Mouse (Mus musculus): ENCODE results near the gene Nectin1. TPM values are rescaled to one million over a fixed set of nuclear protein-coding genes. Genes with fewer than 3 reads are reported as not detected.

Nectin1 gene
- polyA plus RNA-seq, 1 experiment from 2014 or later = 11.1 TPM

- Histone ChIP-seq H3K27ac (ENCODE audit: low read length) (peak overlapping the region; percentile 97), H3K9ac (replicated peaks; ENCODE audit: low read depth, low read length) (peak overlapping the region; percentile 87), H3K9me3 (ENCODE audit: control insufficient read depth, low read depth, low read length) (no peaks in the 10 kb centered on the region), H3K4me2 (replicated peaks; ENCODE audit: low read depth, low read length) (peak overlapping the region; percentile 91), H3K36me3 (ENCODE audit: control insufficient read depth, insufficient read depth, low read length) (no peaks in the 10 kb centered on the region), H3K27me3 (ENCODE audit: control insufficient read depth, insufficient read depth, low read length) (no peaks in the 10 kb centered on the region), H3K4me3 (ENCODE audit: low read depth, low read length) (peak overlapping the region; percentile 88), H3K4me1 (ENCODE audit: control insufficient read depth, insufficient read depth, low read length) (peaks cover 28% of the 10 kb centered on the region; the same call in 1 of the 2 replicates)
- WGBS = under 1% methylated on average over 68 of the region's 77 CpGs
- peak; percentile 72 for ATAC-seq (ENCODE audit: insufficient number of reproducible peaks, insufficient read depth, low FRiP score, low read depth)
Observed at GRCm38 (mm10) chr9:43744138-43744981, 576 bp downstream of the Nectin1 start.

- Histone ChIP-seq H3K27me3 (ENCODE audit: control insufficient read depth, insufficient read depth, low read length) (no peaks in the 10 kb centered on the region), H3K4me3 (ENCODE audit: low read depth, low read length) (peak overlapping the region; percentile 88), H3K9me3 (ENCODE audit: control insufficient read depth, low read depth, low read length) (no peaks in the 10 kb centered on the region), H3K9ac (replicated peaks; ENCODE audit: low read depth, low read length) (peak overlapping the region; percentile 87), H3K27ac (ENCODE audit: low read length) (peak overlapping the region; percentile 39; the same call in 1 of the 2 replicates), H3K4me1 (ENCODE audit: control insufficient read depth, insufficient read depth, low read length) (peaks cover 28% of the 10 kb centered on the region; the same call in 1 of the 2 replicates), H3K4me2 (replicated peaks; ENCODE audit: low read depth, low read length) (peak overlapping the region; percentile 91), H3K36me3 (ENCODE audit: control insufficient read depth, insufficient read depth, low read length) (no peaks in the 10 kb centered on the region)
- WGBS = under 1% methylated on average over 43 of the region's 43 CpGs
- ATAC-seq (ENCODE audit: insufficient number of reproducible peaks, insufficient read depth, low FRiP score, low read depth) = no peak
Observed at GRCm38 (mm10) chr9:43745051-43745792, 1.4 kb downstream of the Nectin1 start.

- Histone ChIP-seq H3K27ac (ENCODE audit: low read length) (peak overlapping the region; percentile 39; the same call in 1 of the 2 replicates), H3K4me2 (replicated peaks; ENCODE audit: low read depth, low read length) (peak overlapping the region; percentile 91)
Observed at GRCm38 (mm10) chr9:43745951-43746703, 2.3 kb downstream of the Nectin1 start.

GRCm38 (mm10) chr9:43747710-43748109 lies 3.9 kb downstream of the Nectin1 start:
- Histone ChIP-seq H3K27me3 (ENCODE audit: control insufficient read depth, insufficient read depth, low read length) (no peaks in the 10 kb centered on the region), H3K4me3 (ENCODE audit: low read depth, low read length) (no peak overlapping the region), H3K9me3 (ENCODE audit: control insufficient read depth, low read depth, low read length) (no peaks in the 10 kb centered on the region), H3K4me1 (ENCODE audit: control insufficient read depth, insufficient read depth, low read length) (peaks cover 26% of the 10 kb centered on the region; the same call in 1 of the 2 replicates), H3K9ac (replicated peaks; ENCODE audit: low read depth, low read length) (no peak overlapping the region), H3K4me2 (replicated peaks; ENCODE audit: low read depth, low read length) (no peak overlapping the region; the same call in 1 of the 2 replicates), H3K36me3 (ENCODE audit: control insufficient read depth, insufficient read depth, low read length) (no peaks in the 10 kb centered on the region), H3K27ac (ENCODE audit: low read length) (no peak overlapping the region)
- 63% methylated on average over 9 of the region's 9 CpGs for WGBS
- no peak for ATAC-seq (ENCODE audit: insufficient number of reproducible peaks, insufficient read depth, low FRiP score, low read depth)

More at GRCm38 (mm10) chr9:43745951-43746703, 2.3 kb downstream of the Nectin1 start:
- no peaks in the 10 kb centered on the region for H3K36me3 ChIP-seq (ENCODE audit: control insufficient read depth, insufficient read depth, low read length)
- ATAC-seq (ENCODE audit: insufficient number of reproducible peaks, insufficient read depth, low FRiP score, low read depth) = no peak
- H3K9me3 ChIP-seq (ENCODE audit: control insufficient read depth, low read depth, low read length) = no peaks in the 10 kb centered on the region
- WGBS = 10% methylated on average over 13 of the region's 13 CpGs
- H3K27me3 ChIP-seq (ENCODE audit: control insufficient read depth, insufficient read depth, low read length) = no peaks in the 10 kb centered on the region
- H3K9ac ChIP-seq (replicated peaks; ENCODE audit: low read depth, low read length) = peak overlapping the region; percentile 87
- H3K4me3 ChIP-seq (ENCODE audit: low read depth, low read length) = peak overlapping the region; percentile 88
- peaks cover 28% of the 10 kb centered on the region; the same call in 1 of the 2 replicates for H3K4me1 ChIP-seq (ENCODE audit: control insufficient read depth, insufficient read depth, low read length)

GRCm38 (mm10) chr9:43748519-43748918 lies 4.7 kb downstream of the Nectin1 start:
- H3K27ac ChIP-seq (ENCODE audit: low read length) = no peak overlapping the region
- no peak for ATAC-seq (ENCODE audit: insufficient number of reproducible peaks, insufficient read depth, low FRiP score, low read depth)
- H3K36me3 ChIP-seq (ENCODE audit: control insufficient read depth, insufficient read depth, low read length) = no peaks in the 10 kb centered on the region
- H3K27me3 ChIP-seq (ENCODE audit: control insufficient read depth, insufficient read depth, low read length) = no peaks in the 10 kb centered on the region
- H3K4me2 ChIP-seq (replicated peaks; ENCODE audit: low read depth, low read length) = no peak overlapping the region
- WGBS = 79% methylated on average over 5 of the region's 5 CpGs
- H3K9me3 ChIP-seq (ENCODE audit: control insufficient read depth, low read depth, low read length) = no peaks in the 10 kb centered on the region
- H3K4me1 ChIP-seq (ENCODE audit: control insufficient read depth, insufficient read depth, low read length) = peaks cover 21% of the 10 kb centered on the region; the same call in 1 of the 2 replicates
- no peak overlapping the region for H3K4me3 ChIP-seq (ENCODE audit: low read depth, low read length)
- no peak overlapping the region for H3K9ac ChIP-seq (replicated peaks; ENCODE audit: low read depth, low read length)

- no peak for ATAC-seq (ENCODE audit: insufficient number of reproducible peaks, insufficient read depth, low FRiP score, low read depth)
- Histone ChIP-seq H3K9me3 (ENCODE audit: control insufficient read depth, low read depth, low read length) (no peaks in the 10 kb centered on the region), H3K4me1 (ENCODE audit: control insufficient read depth, insufficient read depth, low read length) (peaks cover 16% of the 10 kb centered on the region; the same call in 1 of the 2 replicates), H3K4me2 (replicated peaks; ENCODE audit: low read depth, low read length) (no peak overlapping the region), H3K36me3 (ENCODE audit: control insufficient read depth, insufficient read depth, low read length) (no peaks in the 10 kb centered on the region), H3K27ac (ENCODE audit: low read length) (no peak overlapping the region), H3K27me3 (ENCODE audit: control insufficient read depth, insufficient read depth, low read length) (no peaks in the 10 kb centered on the region), H3K9ac (replicated peaks; ENCODE audit: low read depth, low read length) (no peak overlapping the region), H3K4me3 (ENCODE audit: low read depth, low read length) (no peak overlapping the region)
- WGBS = 80% methylated on average over 9 of the region's 9 CpGs
Observed at GRCm38 (mm10) chr9:43750053-43750452, 6.3 kb downstream of the Nectin1 start.

GRCm38 (mm10) chr9:43751111-43751510 lies 7.3 kb downstream of the Nectin1 start:
- Histone ChIP-seq H3K9me3 (ENCODE audit: control insufficient read depth, low read depth, low read length) (no peaks in the 10 kb centered on the region), H3K4me1 (ENCODE audit: control insufficient read depth, insufficient read depth, low read length) (peaks cover 11% of the 10 kb centered on the region; the same call in 1 of the 2 replicates), H3K36me3 (ENCODE audit: control insufficient read depth, insufficient read depth, low read length) (no peaks in the 10 kb centered on the region), H3K9ac (replicated peaks; ENCODE audit: low read depth, low read length) (no peak overlapping the region), H3K27me3 (ENCODE audit: control insufficient read depth, insufficient read depth, low read length) (no peaks in the 10 kb centered on the region), H3K27ac (ENCODE audit: low read length) (no peak overlapping the region), H3K4me3 (ENCODE audit: low read depth, low read length) (no peak overlapping the region), H3K4me2 (replicated peaks; ENCODE audit: low read depth, low read length) (no peak overlapping the region)
- 80% methylated on average over 8 of the region's 8 CpGs for WGBS
- no peak for ATAC-seq (ENCODE audit: insufficient number of reproducible peaks, insufficient read depth, low FRiP score, low read depth)

GRCm38 (mm10) chr9:43753481-43753880 lies 9.7 kb downstream of the Nectin1 start:
- Histone ChIP-seq H3K27ac (ENCODE audit: low read length) (no peak overlapping the region), H3K4me1 (ENCODE audit: control insufficient read depth, insufficient read depth, low read length) (peaks cover 11% of the 10 kb centered on the region; the same call in 1 of the 2 replicates), H3K4me2 (replicated peaks; ENCODE audit: low read depth, low read length) (no peak overlapping the region)

More at GRCm38 (mm10) chr9:43753481-43753880, 9.7 kb downstream of the Nectin1 start:
- Histone ChIP-seq H3K9me3 (ENCODE audit: control insufficient read depth, low read depth, low read length) (no peaks in the 10 kb centered on the region), H3K27me3 (ENCODE audit: control insufficient read depth, insufficient read depth, low read length) (no peaks in the 10 kb centered on the region), H3K36me3 (ENCODE audit: control insufficient read depth, insufficient read depth, low read length) (no peaks in the 10 kb centered on the region), H3K9ac (replicated peaks; ENCODE audit: low read depth, low read length) (no peak overlapping the region), H3K4me3 (ENCODE audit: low read depth, low read length) (no peak overlapping the region)
- WGBS = 61% methylated on average over 6 of the region's 6 CpGs
- ATAC-seq (ENCODE audit: insufficient number of reproducible peaks, insufficient read depth, low FRiP score, low read depth) = no peak
